Mouse (Mus musculus) c-Kit-positive CD71-positive TER-119-negative erythroid progenitor cells, embryonic 14.5 days (primary cell): Measurements from ENCODE around the gene Ajap1.

ENCODE experiments used
- DNase-seq: peaks from one replicate; pipeline ENCODE4 v3.0.0-alpha.2; 2013; ENCODE audit warnings: low read depth

The Ajap1 gene

DNA sequence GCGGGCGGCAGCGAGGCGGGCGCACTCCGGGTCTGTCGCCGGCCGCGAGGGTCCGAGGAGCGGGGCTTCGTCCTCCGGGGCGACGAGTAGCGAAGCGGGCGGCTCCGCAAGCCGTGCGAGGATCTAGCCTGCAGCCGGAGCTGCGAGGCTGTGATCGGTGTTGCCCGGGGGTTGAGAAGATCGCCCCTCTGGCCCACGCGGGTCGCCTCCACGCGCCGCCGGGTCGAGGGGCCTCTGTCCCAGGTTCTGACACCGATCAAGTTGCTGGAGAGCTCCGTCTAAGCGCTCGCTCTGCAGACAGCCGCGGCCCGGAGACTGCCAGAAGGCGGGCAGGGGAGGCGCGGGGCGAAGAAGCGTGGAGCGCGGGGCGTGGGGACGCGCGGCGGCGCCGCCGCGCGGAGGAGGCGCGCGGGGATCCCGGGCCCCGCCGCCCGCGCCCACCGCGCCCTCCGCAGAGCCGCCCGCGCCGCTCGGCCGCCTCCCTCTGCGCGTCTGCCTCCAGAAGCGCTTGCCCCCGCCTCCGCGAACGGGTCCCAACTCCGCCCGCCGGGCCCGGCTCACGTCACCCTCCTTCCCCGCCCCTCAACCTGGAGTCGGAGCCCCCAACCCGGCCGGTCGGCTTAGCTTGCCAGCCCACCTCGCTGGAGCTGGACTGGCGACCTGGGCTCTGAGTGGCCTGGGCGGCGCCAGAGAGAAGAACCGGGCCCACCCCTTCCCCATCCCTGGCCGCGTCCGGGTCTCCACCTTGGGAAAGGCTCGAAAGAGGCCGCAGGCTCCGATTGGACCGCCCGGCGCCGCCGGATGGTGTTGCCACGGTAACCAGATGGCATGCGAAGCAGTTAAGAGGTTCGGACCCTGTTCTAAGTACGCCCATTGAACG lies at the start of gene Ajap1:
TSS of gene Ajap1 (minus strand) at position 353 of the 880 bp plus-strand sequence.
- DNase-seq, result no peak

DNA sequence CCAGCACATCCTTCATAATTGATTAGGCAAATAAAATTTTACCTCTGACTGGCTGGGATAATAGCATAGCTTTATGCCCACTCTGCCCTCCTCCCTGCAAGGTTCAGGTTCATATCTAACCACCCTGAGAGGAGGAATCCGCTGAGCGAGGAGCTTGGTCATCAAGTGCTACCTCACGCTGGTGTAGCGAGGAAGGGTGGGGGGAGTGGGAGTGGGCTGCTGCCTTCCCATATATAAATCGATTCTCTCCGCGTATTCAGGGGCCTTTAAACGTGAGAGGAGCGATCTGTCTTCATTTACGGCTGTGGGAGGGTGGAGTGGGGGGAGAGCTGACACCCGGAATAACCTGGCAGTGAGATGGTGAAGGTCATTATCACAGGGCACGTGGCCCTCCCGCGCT lies 47.9 kb upstream of the Ajap1 start:
- DNase-seq, result no peak

DNA sequence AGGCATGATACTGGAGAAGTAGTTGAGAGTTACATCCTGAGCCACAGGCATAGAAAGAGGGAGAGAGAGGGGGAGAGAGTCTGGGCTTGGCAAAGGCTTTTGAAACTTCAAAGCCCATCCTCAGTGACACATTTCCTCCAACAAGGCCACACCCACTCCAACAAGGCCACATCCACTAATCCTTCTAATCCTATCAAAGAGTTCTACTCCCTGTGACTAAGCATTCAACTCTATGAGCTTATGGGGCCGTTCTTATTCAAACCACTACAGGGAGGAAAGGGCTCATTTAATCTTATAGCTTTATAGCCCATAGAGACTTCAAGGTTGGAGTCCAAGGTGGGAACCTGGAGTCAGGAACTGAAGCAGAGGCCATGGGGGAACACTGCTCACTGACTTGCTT lies 39.0 kb upstream of the Ajap1 start:
- DNase-seq, result no peak

DNA sequence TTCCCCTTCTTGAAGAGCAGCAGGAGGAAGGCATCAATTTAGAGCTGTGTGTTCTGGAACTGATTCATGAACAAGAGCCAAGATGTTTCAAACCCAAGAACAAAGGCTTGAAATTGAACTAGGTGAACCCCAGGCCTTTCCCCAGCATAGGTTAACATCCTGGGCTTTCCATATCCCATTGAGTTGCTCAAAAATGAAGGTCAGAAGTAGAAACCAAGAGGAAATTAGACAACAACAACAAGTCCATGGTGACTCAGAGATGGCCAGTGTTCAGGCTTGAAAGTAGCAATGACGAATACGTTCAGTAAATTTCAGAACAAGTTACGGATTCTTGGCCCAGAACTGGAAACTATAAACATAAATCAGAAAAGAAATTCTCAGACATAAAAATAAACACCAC lies 37.3 kb upstream of the Ajap1 start:
- DNase-seq, result no peak

DNA sequence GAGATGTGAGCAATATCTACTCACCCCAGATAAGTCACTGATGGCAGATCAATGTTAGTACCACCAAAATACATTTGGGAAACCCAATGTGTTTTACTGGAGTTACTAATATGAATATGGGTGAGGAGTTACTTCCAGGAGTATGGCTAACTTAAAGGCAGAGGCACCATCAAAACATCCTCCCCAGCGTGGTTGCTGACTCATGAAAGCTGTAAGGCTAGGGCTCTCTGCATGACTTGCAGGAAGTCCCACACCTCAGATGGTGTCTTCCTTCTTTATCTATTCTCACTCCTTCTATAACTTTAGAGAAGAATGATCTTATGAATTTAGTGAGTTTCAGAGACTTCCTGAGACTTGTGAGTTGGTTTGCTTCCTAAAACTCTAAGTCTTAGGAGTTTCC lies 36.7 kb upstream of the Ajap1 start:
- DNase-seq, result no peak

DNA sequence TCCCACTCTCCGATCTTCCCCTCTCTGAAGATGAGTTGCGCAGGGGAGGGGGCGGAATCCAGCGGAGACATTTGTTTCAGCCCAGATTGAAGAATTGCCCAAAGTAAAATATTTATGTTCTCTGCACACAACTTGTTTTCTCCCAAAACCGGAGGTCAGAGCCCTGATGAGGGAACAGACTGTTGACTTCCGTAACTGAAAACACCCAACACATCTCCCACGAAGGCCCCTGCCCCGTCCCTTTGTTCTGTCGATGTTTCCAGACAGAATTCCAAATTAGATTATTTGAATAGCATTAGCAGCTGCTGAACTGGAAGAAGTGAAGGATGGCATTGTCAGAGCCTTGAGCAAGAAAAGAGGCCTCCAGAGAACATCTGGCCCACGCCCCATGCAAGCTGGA lies 33.2 kb upstream of the Ajap1 start:
- no peak for DNase-seq

DNA sequence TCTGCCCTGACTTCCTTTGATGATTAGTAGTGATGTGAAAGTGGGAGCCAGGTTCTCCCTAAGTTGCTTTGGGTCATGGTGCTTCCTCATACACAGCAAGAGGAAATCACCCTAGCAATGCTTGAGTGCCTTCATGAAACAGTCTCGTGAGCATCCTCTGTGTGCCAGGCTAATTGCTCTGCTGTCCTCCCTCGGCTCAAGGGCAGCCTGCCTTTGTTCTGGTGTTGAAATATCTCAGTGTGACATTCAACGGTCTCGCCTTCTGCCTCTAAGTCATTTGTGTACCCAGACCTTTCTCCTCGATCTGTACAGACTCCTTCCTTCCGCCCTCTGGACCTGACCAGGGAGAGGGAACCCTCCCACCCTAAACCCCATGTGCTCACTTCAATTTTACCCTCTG lies 31.5 kb upstream of the Ajap1 start:
- no peak for DNase-seq

DNA sequence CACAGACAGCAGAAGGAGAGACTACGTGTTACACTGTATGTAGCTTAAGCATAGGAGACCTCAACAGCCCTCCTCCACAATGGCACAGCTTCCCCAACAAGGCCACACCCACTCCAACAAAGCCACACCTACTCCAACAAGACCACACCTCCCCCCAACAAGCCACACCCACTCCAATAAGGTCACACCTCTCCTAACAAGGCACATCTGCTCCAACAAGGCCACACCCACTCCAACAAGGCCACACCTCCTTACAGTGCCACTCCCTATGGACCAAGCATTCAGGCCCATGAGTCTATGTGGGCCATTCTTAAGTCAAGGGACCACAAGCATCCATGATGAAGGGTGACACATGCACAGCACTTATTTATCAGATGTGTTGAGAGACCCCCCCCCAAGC lies 28.9 kb upstream of the Ajap1 start:
- no peak for DNase-seq

DNA sequence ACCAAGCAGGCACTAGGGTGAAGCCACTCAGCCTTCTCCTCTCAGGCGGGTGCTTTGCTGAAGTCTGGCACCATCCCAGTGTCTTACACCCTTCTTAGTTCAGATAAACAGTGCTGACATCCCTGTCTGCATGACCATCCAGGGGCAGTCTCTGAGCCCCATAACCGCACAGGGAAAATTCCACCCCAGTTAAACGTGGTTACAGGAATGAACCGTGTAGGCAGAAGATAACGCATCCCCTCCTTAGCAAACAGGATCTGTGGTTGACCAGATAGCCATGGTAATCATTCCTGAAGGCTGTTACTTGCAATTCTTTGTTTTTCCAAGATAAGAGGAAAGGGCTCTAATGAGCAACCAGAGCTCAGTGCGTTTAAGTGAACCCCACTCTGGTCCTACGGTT lies 19.3 kb upstream of the Ajap1 start:
- DNase-seq, result peak; percentile 42

DNA sequence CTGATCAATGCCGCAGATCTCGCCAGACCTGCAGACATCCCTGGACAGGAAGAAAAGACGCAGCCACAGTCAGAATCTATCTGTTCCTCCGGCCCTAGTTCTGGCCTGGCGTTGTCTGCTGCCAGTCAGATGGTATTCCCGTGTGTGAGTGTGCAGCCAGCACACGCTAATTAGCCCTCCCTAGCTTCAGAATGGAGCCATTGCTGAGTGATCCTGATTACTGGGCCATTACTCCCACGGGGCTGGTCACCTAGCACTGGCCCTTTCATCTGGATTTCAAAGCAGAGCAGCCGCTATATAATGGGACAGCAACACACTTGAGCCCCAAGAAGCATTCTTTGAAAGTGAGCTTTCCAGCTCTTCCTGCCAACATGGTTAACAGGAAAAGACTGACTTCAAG lies 9.8 kb upstream of the Ajap1 start:
- no peak for DNase-seq

DNA sequence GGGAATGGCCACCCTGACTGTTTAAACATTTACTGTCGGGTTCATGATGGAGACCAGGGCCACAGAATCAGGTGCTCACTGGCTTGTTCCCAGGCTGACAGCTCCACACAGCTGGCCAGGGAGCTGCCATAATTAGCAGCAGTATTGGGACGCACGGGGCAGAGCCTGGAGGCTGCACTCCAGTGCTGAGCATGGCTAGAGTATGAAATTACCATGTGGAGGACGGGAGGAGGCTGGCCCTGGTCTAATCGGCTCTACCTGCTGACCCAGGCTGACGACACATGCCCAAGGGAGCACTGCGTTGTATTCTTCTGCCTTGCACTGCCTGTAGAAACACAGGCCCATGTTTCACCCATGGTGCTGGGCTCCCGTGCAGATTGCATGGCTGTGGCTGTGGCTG lies 6.5 kb upstream of the Ajap1 start:
- no peak for DNase-seq

DNA sequence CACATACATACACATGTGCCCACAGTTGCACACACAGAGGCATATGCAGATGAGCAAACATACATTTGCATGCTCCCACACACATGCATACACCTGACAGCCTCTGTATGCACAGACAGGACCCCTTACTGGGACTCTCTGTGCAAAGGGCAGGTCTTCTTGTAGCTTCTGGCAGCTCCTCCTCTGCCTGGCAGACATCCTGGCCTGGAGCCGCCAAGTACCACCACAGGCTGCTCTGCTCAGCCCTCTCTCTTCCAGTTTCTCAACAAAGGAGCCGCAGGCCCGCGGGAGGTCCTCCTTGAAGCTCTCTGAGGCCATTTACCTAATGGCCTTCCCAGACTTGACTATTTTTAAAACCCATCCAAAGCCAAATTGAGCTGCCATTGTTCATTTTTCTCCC lies 3.3 kb upstream of the Ajap1 start:
- DNase-seq, result no peak

DNA sequence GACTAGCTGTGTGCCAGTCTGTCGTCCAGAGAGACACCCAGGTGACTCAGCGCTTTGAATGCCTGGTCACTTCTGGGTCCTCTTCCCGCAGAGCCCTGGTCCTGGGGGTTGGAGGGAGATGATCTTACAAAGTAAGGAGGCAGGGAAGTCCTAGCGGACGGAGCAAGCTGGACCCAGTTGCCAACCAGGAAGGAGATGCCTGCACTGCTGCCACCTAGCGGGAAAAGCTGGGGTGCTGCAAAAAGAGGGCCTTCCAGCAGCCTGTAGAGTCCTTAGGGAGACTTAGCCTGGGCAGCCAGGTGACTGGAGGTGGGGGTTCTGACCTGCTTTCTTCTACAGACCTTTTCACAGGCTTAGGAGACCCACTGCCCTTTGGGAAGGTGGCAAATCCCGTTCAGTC lies 1.8 kb upstream of the Ajap1 start:
- peak; percentile 15 for DNase-seq

DNA sequence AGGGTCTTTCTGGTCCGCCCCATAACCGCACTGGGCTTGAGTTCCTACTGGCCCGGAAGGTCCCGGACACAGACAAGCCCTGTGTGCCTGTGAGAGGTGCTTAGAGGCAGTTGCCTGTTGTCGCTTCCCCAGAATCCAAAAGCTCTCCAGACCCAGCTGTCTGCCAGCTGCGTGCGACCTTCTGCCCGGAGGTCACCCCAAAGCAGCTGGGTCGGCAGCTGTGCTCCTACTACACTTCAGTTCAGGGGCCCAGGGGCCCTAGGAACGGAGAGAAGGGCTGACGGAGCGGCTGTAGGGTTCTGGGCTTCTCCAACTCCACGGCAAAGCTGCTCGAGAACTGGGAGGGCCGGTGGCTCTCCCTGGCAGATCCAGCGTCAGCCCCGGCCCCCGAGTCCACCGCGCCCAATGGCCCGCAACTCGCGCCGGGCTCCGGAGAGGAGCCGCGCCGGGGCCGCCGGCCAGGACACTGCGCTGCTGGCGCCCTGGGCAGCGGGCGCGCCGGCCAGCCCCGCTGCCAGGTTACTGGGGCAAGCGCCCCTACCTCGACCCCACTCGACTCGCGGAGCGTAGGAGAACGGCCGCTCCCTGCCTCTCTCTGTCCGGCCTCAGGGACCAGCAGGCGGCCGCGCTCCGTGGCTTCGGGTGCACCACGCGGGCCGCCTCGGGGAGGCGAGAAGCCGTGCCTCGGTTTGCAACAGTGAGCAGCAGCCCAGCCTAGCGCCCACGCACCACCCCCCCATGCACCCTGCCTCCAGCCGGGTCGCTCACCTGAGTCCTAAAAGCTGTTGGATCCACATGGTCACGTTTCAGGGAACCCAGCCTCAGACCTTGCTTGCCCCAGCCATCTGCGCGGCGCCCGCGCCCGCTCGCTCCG lies 1.0 kb downstream of the Ajap1 start:
- no peak for DNase-seq

DNA sequence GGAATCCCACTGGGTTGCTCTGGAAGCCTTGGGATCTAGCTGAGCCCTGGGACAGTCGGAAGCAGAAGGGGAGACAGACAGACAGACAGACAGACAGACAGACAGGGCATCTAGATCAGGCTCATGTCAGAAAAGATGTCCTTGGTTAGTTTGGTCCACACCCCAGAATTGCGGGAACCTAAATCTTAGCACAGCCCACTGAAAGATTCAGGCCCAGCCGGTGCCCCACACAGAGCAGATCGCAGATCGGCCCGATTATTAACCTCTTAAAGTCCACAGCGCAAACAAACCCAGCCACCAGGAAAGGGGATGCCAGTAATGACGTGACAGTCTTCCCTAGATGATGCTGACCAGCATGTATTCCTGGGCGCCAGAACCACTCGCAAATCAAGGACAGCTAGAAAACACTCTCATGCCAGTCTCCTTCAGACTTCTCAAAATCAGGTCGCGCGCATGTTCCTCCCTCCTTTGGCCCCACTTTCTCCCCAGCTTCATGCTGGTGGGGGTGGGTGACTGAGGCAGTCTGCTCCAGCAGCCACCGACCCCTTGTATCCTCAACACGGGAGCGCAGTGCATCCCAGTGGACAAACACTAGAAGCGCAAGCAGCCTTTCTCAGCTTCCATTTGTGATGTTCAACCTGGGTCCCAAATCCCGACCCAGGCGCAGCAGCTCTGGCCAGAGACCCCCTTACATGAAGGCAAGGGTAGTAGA lies 1.9 kb downstream of the Ajap1 start:
- DNase-seq, result no peak

DNA sequence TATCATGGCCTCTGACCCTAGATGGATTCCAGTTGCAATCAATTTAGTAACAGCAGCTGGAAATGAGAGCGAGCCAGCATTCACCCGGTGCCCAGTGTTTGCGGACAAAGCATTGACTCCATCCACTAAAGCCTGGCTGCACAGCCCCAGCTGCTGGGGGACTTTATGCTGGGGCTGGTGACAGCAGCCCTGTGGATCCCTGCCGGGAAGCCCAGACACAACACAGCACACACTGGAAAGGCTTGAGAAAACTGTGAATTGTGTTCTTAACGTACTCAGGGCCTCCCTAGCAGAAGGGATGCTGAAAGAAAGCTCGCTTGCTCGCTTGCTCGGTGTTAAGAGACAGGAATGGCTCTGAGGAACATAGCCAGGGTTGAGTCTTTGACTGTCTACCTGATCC lies 3.5 kb downstream of the Ajap1 start:
- DNase-seq, result no peak

DNA sequence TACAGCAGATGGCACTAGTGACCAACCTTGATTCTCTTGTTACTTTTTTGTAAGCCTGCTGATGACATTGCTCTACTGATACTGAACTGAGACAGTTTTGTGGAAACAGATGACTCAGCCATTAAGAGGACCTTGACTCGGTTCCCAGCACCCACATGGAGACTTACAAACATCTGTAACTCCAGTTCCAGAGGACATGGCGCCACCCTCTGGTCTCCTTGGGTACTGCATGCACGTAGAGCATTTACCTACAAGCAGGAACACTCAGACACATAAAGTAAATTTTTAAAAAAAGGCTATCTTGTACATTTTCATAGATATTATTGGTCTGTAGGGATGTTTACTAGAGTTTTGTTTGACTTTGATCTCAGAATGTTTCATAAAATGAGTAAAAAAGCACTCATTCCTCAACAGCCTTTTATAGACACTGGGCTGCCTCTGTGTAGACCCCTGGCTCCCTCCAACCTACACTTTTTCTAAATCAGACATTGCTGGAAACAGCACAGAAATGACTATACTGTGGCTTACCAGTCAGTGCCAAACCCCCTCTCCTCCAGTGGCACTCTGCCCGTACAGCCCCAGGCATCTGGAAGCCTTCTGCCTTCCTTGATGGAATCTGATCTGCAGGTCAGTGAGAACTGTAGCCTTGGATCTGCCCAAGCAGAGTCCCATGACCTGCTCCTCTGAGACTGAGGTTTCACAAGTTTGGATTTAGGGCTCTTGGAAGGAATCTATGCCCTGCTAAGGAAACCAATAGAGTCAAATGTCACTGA lies 8.9 kb downstream of the Ajap1 start:
- DNase-seq, result no peak

DNA sequence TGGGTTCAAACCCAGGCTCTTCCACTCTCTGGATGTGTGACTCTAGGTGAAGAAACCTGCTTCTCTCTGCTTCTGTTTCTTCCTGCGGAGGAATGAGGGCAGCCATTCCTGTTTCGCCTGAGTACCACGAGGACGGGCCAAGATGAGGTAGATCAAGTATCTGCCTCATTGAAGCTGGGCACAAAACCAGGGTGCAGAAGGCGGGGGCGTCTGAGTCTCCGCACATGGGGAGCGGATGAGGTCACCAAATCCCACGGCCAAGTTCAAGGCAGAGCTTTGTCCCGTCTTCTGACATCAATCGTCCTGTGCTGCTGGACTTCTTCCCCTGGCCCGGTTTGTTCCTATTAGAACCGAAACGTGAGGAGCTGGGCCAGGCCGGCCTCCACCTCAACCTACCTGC lies 12.9 kb downstream of the Ajap1 start:
- no peak for DNase-seq

DNA sequence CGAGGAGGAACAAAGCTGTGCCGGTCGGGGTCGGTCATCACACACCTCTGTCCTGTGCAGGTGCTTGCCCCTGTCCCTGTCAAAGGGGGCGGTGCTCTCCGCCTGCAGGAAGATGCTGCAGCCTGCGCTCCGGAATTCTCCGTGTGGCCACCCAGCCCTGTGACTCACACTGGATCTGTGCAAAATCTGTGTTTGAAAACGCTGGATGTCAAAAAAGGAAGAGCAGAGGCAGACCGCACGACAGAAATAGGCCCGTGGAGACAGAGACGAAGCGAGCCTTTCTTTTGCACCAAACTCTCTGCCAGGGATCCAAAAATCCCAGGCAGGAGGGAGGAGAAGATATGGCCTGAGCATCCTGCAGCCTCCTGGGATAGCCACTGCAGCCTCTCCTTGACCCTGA lies 22.7 kb downstream of the Ajap1 start:
- DNase-seq, result no peak

DNA sequence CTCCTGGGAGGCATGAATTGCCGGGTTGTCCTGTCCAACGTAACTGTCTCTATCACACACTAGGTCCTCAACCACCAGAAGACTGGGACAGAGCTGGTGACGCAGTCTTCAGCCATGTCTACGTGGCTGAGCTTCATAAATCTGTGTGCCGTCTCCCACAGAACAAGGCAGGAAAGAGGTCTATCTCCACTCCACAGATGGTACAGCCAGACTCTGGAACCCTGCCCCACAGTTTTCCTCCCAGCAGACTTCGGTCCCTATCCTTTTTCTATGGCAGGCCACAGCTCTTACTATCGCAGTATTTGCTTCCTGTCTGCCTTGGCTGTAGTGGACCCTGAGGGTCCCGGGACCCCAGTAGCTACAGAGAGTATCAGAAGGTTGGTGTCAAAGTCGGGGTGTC lies 23.1 kb downstream of the Ajap1 start:
- DNase-seq, result no peak

DNA sequence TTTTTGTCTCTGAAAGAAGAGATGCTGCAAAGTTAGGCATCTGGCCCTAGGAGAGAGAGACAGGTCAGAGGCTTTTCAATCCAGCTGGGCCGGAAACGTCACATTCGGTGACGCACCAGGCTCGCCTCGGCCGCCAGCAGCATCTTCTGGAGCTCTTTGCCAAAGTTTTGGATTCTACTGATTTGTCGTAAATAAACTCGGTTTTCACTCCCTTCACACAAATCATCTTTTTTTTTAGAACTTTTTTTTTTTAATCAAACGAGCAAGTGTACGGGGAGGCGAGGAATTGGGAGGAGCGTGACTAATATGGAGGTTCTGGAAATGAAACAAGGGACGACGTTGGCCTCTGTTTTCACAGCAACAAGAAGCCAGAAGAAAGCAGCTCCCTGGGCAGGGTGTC lies 23.8 kb downstream of the Ajap1 start:
- DNase-seq, result no peak

DNA sequence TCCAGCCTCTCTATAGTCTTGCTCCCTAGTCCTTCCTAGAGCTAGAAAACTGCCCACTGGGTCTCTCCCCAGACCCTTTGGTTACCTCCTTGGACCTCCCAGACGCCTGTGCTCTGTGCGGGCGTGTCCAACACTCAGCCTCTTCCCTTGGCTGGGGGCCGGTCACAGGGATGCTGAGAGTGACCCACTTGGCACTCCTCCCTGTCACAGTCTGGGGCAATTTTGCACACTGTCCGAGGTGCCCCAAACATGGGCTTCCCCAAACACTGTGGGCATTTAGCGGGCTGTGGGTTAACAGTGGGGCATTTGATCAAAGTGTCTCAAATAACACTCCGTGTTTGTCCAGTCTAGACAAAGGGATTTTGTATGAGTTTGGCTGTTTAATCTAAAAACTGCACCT lies 29.1 kb downstream of the Ajap1 start:
- no peak for DNase-seq
